Mouse (Mus musculus) embryonic fibroblast, embryonic 13.5 days (primary cell): Measurements from ENCODE around the gene Bax. TPM values are rescaled to one million over a fixed set of nuclear protein-coding genes. Genes with fewer than 3 reads are reported as not detected.

Source experiments
- H3K27ac ChIP-seq: 2 replicates; pipeline ENCODE4 v1.5.1; 2012; ENCODE audit warnings: low read length, control low read depth, inconsistent platforms; ENCODE audit not compliant: insufficient read depth
- H3K4me1 ChIP-seq: 2 replicates; pipeline ENCODE4 v1.6.1; 2011; ENCODE audit warnings: low read length; ENCODE audit not compliant: control insufficient read depth, insufficient read depth
- H3K4me3 ChIP-seq: 2 replicates; pipeline ENCODE4 v1.5.1; 2011; ENCODE audit warnings: mild to moderate bottlenecking, control low read depth, low read length; ENCODE audit not compliant: insufficient read depth
- CTCF ChIP-seq: IDR thresholded peaks from 2 replicates; pipeline ENCODE4 v1.5.1; 2011; ENCODE audit warnings: mild to moderate bottlenecking, control low read depth, low read length, moderate library complexity, borderline replicate concordance; ENCODE audit not compliant: insufficient read depth
- POLR2A ChIP-seq: IDR thresholded peaks from 2 replicates; pipeline ENCODE4 v1.6.1; 2011; ENCODE audit warnings: low read depth, mild to moderate bottlenecking, control low read depth, low read length, moderate library complexity
- polyA plus RNA-seq: library from polyadenylated mRNA; stranded (reverse); fragments of >200 nt; gene quantifications from 2 replicates; pipeline ENCODE4 v1.2.4, GENCODE M21; 2011; ENCODE audit warnings: low read depth; ENCODE audit not compliant: missing spikeins, insufficient read length

The Bax gene
- polyA plus RNA-seq, 1 experiment: 218 TPM

DNA sequence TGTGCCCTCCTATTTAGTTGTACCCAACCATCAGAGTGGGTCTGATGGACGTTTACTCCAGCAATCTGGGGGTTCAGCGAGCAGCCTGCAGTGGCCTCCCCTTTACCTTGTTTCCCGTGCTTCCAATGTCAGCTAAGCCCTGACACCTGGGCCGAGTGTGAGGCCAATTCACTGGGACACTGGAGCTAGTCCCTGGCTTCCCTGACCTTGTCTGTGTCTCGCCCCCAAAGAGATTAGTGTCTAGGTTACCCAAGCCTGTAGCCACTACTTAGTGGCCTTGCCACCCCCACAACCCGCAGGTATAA, 46.1 kb downstream of the Bax start, which contains the start of gene Lhb:
Lhb (plus strand) TSS at position 206 of the 305 bp plus-strand sequence.
- Histone ChIP-seq H3K4me1 (no peaks in the 10 kb centered on the region), H3K27ac (no peak within 1 kb of the TSS), H3K4me3 (no peak within 1 kb of the TSS)
- TF ChIP-seq CTCF (no peak), POLR2A (no peak)

DNA sequence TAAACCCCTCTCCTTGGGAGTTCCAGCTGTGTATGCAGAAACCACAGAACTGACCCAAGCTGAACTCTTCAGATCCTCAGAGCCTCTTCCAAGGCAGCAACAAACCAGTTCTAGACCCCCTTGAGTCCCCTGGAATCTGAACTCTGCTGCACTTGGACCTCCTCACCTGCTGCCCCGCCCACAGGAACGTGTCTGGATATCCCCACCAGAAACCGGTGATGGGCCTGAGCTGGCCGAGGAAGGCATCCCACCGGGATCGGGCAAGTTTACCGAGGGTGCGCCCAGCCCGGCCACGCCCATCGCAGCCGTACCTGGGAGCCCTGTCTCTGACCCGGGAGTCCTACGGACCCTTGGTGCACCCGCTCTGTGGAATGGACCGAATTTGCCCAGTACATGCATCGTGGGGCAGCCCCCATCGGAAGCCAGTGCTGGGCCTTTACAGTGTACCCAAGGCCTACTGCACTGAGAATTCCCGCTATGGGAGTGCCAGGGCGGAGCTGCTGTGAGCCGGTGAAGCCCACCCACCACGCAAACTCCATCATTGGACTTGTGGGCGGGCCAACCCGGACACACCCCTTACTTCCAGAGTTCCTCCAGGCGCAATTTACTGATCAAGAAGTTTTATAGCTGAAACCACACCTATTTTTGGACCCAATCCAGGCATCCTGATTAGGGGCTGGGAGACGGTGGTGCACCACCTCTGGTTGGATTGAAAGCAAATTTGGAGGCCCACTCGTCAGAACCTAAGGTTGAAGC, 46.7 kb downstream of the Bax start:
- Histone ChIP-seq H3K4me1 (no peaks in the 10 kb centered on the region), H3K4me3 (no peak overlapping the region), H3K27ac (no peak overlapping the region)
- TF ChIP-seq POLR2A: no peak

DNA sequence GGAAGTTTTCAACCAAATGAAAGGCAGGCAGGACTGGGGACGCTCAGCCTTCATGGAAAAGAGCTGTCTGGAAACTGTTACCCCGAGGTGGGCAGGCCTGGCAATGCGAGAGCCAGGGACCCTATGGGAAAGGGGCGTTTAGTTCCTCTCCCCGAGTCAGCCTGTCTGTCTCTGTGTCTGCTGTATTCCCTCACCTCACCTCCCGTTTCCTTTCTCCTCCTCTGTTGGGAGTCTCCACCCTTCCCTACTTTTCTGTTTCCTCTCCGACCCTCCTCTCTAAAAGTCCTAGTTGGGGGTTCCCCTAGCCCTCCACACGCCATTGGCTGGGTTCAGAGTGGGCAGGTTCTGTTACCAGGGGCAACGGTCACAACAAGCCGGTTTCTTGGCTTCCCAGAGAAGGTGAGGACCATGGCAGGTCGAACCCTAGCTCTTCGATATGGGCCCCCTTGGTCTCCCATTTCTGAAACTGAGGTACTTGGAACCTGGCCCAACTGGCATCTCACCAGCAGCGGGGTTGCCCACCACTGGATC, 48.7 kb downstream of the Bax start:
- no peak overlapping the region for H3K4me3 ChIP-seq
- H3K4me1 ChIP-seq: no peaks in the 10 kb centered on the region
- TF ChIP-seq POLR2A: no peak
- H3K27ac ChIP-seq: no peak overlapping the region

DNA sequence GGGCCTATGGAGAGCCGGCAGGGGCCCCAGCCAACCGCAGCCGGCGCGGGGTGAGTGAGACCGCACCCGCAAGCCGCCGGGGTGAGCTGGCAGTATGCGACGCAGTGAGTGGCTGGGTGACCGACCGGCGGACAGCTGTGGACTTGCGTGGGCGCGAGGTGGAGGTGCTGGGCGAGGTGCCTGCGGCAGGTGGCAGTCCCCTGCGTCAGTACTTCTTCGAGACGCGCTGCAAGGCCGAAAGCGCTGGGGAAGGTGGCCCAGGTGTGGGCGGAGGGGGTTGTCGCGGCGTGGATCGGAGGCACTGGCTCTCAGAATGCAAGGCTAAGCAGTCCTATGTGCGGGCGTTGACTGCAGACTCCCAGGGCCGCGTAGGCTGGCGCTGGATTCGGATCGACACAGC, 51.1 kb downstream of the Bax start:
- no peaks in the 10 kb centered on the region for H3K4me1 ChIP-seq
- no peak overlapping the region for H3K27ac ChIP-seq

DNA sequence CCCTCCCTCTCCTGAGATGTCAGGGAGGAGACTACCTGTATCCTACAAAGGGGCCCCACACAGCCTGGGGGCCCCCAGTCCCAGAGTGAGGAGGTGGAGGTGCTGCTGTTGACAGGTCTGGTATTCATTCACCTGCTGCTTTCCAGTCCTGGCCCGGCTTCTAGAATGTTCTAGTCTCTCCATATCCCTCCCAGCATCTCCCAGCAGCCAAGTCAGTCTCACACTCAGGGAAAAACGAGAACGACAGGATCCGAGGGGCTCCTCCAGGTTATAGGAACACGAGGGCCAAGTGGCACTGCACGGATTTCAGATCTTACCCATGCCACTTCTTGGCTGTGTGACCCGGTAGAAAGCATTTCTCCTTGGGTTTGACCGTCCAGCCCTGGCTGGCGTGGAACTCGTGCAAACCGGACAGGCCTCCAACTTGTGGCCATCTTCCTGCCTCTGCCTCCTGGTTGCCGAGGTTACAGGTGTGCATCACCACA, 51.9 kb downstream of the Bax start:
- TF ChIP-seq CTCF (no peak), POLR2A (no peak)
- Histone ChIP-seq H3K4me1 (no peaks in the 10 kb centered on the region), H3K4me3 (no peak overlapping the region), H3K27ac (no peak overlapping the region)

More for the DNA sequence above, 51.1 kb downstream of the Bax start:
- no peak for TF ChIP-seq POLR2A
- TF ChIP-seq CTCF: no peak
- no peak overlapping the region for H3K4me3 ChIP-seq

DNA sequence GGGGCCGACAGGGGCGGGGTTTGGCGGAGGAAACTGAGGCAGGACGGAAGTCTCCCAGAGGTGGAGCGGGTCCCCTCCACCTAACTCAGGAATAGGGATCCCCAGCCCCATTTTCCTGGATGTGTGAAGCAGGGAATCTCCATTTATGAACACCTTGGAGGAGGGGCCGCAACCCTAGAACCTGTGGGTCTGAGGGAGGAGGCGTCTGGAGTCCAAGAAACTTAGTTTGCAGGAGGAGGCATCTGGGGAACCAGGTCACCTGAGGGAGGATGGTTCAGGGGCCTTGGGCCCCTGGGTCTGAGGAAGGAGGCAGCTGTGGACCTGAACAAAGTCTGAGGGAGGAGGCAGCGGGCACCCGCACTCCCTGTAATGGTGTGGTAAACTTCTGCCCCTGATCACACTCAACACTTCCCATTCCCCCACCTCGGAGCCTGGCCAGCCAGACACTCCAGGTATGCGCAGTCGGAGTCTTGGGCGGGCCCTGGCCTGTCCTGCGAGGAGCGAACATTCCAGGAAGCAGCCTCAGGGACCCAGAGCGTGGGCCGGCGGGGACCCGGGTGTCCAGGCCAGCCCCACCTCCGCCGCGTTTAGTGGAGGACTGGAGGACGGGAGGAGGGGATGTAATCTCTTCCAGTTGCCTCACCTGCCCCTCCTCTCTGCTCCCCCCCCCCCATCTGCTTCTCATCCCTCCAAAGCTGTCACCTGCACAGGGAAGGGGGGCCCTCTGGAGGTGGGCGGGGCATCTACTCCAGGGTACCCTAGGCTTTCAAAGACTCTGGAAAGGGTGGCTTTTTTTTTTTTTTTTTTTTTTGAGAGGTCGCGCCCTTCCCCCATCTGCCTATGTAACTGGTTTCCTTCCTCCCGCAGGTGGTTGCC, 52.6 kb downstream of the Bax start:
- no peaks in the 10 kb centered on the region for H3K4me1 ChIP-seq
- TF ChIP-seq POLR2A (no peak), CTCF (no peak)
- no peak overlapping the region for H3K27ac ChIP-seq
- H3K4me3 ChIP-seq: peak overlapping the region; percentile 24; the same call in 1 of the 2 replicates

DNA sequence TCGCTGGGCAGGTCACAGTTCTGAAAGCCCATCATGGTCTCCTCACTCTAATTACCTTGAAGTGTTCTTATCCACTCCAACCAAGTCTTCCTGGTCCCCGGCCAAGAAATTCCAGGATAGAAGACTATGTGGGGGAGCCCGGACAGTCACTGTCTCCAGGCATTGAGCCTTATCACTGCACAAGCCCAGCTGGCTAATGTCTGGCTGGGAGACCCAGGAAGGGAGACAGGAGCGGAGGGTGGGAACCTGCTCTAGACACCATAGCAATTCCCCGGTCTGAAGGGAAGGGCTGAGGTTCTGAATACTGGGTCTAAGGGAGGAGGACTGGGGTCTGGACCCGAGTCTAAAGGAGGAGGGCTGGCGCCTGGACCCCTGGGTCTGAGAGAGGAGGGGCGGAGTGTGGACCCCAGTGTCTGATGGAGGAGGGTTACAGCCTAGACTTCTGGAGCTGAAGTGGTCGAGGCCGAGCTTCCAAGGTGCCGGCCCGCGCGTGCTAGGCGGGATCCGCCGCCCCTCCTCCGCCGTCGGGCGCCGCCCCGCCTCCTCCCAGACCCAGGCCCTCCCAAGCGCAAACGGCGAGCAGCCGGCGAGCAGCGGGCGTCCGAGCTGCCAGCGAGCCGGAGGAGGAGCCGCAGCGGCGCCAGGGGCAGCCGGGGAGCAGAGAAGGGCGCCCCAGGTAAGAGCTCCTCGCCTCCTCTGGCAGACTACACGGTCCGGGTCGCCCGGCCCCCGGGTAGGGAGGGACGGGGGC, 53.4 kb downstream of the Bax start, which contains the start of gene Ntf5:
Ntf5 (plus strand) TSS at position 583 of the 751 bp plus-strand sequence.
- H3K4me3 ChIP-seq: peak within 1 kb of the TSS; percentile 24
- TF ChIP-seq CTCF (no peak), POLR2A (no peak)
- H3K4me1 ChIP-seq: no peaks in the 10 kb centered on the region
- no peak within 1 kb of the TSS for H3K27ac ChIP-seq

DNA sequence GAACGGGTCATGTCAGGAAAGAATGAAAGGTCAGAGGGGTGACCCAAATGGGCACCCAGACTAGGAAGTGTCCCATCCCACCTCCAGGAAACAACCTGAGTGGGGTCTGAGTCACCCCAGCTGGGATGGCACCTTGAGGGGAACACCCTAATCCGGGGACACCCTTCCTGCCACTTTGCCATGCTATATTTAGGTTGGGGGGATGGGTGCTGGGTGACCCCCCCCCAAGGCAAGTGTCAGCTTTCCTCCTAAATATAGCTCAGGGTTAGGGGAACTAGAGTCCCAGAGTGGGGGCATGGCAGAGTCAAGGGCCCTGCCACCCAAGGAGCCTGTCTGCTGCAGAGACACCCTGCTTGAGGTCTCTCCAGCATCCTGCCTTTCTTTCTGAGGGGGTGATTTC, 54.3 kb downstream of the Bax start:
- Histone ChIP-seq H3K4me1 (no peaks in the 10 kb centered on the region), H3K4me3 (no peak overlapping the region), H3K27ac (no peak overlapping the region)
- TF ChIP-seq CTCF: no peak
- no peak for TF ChIP-seq POLR2A

Other genes starting within 250 kb of the Bax start
- gene Cd37, start 227.8 kb downstream of the Bax start, polyA plus RNA-seq: 0.86 TPM in 1 of 2 replicates, not detected in the other
- not detected in 2 replicates for gene Slc6a16, start 225.8 kb downstream of the Bax start, polyA plus RNA-seq
- not detected in 2 replicates for gene Slc6a21, start 189.4 kb downstream of the Bax start, polyA plus RNA-seq
- 9.8 and 12.8 TPM in 2 replicates for gene Trpm4, start 133.1 kb downstream of the Bax start, polyA plus RNA-seq
- not detected in 2 replicates for gene Hrc, start 131.6 kb downstream of the Bax start, polyA plus RNA-seq
- gene Ppfia3, start 99.9 kb downstream of the Bax start, polyA plus RNA-seq: 2.5 and 2.7 TPM in 2 replicates
- gene Lin7b, start 96.3 kb downstream of the Bax start, polyA plus RNA-seq: 2.3 TPM in 1 of 2 replicates, not detected in the other
- gene Snrnp70, start 71.2 kb downstream of the Bax start, polyA plus RNA-seq: 407 and 463 TPM in 2 replicates
- not detected in 2 replicates for gene Kcna7, start 61.2 kb downstream of the Bax start, polyA plus RNA-seq
- gene Ntf5, start 53.2 kb downstream of the Bax start, polyA plus RNA-seq: 0.79 and 1.0 TPM in 2 replicates
- gene Lhb, start 46.1 kb downstream of the Bax start, polyA plus RNA-seq: not detected in 2 replicates
- gene Gys1, start 32.1 kb downstream of the Bax start, polyA plus RNA-seq: 47.6 and 58.2 TPM in 2 replicates
- 67.9 and 74.6 TPM in 2 replicates for gene Ruvbl2, start 28.8 kb downstream of the Bax start, polyA plus RNA-seq
- gene Ftl1, start 7.0 kb downstream of the Bax start, polyA plus RNA-seq: 3,506 and 4,699 TPM in 2 replicates
- gene Tulp2, start 15.0 kb upstream of the Bax start, polyA plus RNA-seq: not detected in 2 replicates
- not detected in 2 replicates for gene Gm45808, start 19.9 kb upstream of the Bax start, polyA plus RNA-seq
- 0.68 and 1.2 TPM in 2 replicates for gene Dhdh, start 21.9 kb upstream of the Bax start, polyA plus RNA-seq
- gene Nucb1, start 43.5 kb upstream of the Bax start, polyA plus RNA-seq: 409 and 447 TPM in 2 replicates
- gene Ppp1r15a, start 59.4 kb upstream of the Bax start, polyA plus RNA-seq: 31.7 and 35.9 TPM in 2 replicates
- gene Plekha4, start 59.4 kb upstream of the Bax start, polyA plus RNA-seq: 9.1 and 11.4 TPM in 2 replicates
- not detected in 2 replicates for gene Hsd17b14, start 88.0 kb upstream of the Bax start, polyA plus RNA-seq
- gene Bcat2, start 103.3 kb upstream of the Bax start, polyA plus RNA-seq: 25.7 and 30.6 TPM in 2 replicates
- 1.4 and 5.2 TPM in 2 replicates for gene Fgf21, start 148.6 kb upstream of the Bax start, polyA plus RNA-seq
- not detected in 2 replicates for gene Fut1, start 150.4 kb upstream of the Bax start, polyA plus RNA-seq
- not detected in 2 replicates for gene Izumo1, start 154.9 kb upstream of the Bax start, polyA plus RNA-seq
- 0.15 and 0.37 TPM in 2 replicates for gene Rasip1, start 160.6 kb upstream of the Bax start, polyA plus RNA-seq
- 0.70 and 1.8 TPM in 2 replicates for gene Mamstr, start 173.1 kb upstream of the Bax start, polyA plus RNA-seq
- gene Fut2, start 199.5 kb upstream of the Bax start, polyA plus RNA-seq: not detected in 2 replicates
- 0.58 TPM in 1 of 2 replicates, not detected in the other for gene Ntn5, start 217.1 kb upstream of the Bax start, polyA plus RNA-seq
- gene Sec1, start 227.5 kb upstream of the Bax start, polyA plus RNA-seq: 0.21 TPM in 1 of 2 replicates, not detected in the other
- 6.6 and 6.8 TPM in 2 replicates for gene Car11, start 232.9 kb upstream of the Bax start, polyA plus RNA-seq
- 15.9 and 17.0 TPM in 2 replicates for gene Dbp, start 238.2 kb upstream of the Bax start, polyA plus RNA-seq
- gene Rpl18, start 248.6 kb upstream of the Bax start, polyA plus RNA-seq: 1,118 and 1,143 TPM in 2 replicates